Mouse (Mus musculus): Measurements from ENCODE around the gene Tkfc.

The Tkfc gene

DNA sequence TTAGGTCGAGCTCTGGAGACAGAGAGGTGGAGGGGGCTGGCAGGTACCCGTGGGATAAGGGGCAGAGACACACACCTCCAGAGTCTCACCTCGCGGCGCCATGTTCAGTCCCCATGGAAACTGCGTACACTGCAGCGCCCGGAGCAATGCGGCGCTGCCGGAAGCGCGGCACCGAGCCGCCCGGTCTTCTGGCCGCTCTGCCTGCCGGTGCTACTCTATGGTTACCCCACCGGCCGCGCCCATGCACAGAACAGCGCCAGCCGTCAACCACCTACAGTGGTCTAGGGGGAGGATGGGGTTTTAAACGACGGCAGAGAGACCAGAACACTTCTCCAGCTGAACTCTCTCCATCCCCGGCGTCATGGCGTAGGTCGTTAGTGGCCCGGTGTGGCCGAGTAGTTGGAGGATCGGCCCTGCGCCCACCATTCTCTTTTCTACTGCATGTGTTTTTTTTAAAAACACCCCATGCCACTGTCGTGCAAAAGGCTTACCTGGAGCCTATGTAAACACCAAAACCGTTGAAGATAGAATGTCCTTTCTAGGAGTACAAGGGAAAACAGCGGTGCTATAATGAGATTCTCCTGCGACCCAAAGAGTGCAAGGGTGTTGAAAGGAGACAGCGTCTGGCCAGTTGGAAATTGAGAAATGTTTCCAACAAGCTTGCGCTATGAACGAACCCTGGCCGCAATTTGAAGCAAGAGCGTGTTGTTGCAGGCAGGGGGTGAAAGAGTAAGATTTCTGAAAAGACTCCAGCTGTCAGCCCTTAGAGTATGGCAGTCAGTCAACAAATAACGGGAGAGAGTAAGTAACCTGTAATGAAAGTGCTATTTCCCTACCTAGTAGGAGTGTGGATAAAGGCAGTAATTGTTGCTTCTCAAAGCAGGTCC, 49.6 kb downstream of the Tkfc start, which contains the start of gene Tmem216:
Tmem216 (minus strand) TSS at position 615 of the 887 bp plus-strand sequence.
- in situ Hi-C loops (cut with MboI; ENCODE audit: unreplicated experiment in 2 of 2): no loop called here

DNA sequence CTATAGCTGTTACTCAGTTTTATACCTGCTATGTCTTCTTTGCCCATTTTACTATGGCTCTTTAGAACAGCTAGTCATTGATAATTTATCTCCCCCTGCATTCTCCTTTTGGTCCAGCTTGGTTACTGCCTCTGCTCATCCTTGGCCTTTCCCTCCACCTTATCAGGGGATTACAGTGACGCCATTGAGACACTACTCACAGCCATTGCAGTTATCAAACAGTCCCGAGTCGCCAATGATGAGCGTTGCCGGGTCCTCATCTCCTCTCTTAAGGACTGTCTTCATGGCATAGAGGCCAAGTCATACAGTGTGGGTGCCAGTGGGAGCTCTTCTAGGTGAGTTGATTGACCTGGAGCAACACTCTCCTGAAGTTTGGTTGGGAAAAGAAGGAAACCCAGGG, 66.0 kb downstream of the Tkfc start:
- in situ Hi-C loops (cut with MboI; ENCODE audit: unreplicated experiment in 2 of 2): loop anchor here in 1 of 2 experiments (25.0 kb wide), 1 partner anchor 1398 kb away; no protein-coding TSS in a partner anchor
